In genomic region chr9:50604338-50604737, GRCm38 (mm10) we compare ENCODE assay signal across 9 mouse cellular contexts. TPM values are rescaled to one million over a fixed set of nuclear protein-coding genes. Genes with fewer than 3 reads are reported as not detected.
A peak's percentile ranks its signal among the peaks of the same experiment; 100 is the strongest.
DNase-seq lines count a peak whose midpoint lies in the region; ATAC-seq and TF ChIP-seq lines count a peak whose summit lies in the region.
"Had no signal": no experiment of that assay in that cellular context is flagged by ENCODE, and none has a peak within 500 bp of the region (broad histone marks: within the 10 kb centered on the region; RNA-seq: fewer than 3 reads in every experiment).

No protein-coding gene starts in this region.

- ATAC-seq in kidney, embryonic 15.5 days (replicated peaks; ENCODE audit: low FRiP score) = no peak
- ATAC-seq in intestine, embryonic 14.5 days (replicated peaks; ENCODE audit: low FRiP score, low TSS enrichment, low read depth) = no peak
- no peak for ATAC-seq in midbrain, postnatal 0 days (ENCODE audit: low FRiP score)

- H3K4me1 ChIP-seq in kidney, embryonic 15.5 days = peaks cover 26% of the 10 kb centered on the region
- H3K4me1 ChIP-seq in bone marrow macrophage, adult 2 months (ENCODE audit: control insufficient read depth, insufficient read depth, low read length) = peaks cover 21% of the 10 kb centered on the region
- H3K4me1 ChIP-seq in intestine, embryonic 14.5 days (replicated peaks; ENCODE audit: control insufficient read depth, insufficient read depth, low read length) = peaks cover 8% of the 10 kb centered on the region; the same call in 1 of the 2 replicates
- H3K4me1 ChIP-seq in midbrain, postnatal 0 days (ENCODE audit: insufficient read depth, low read length) = peaks cover 14% of the 10 kb centered on the region

- H3K9ac ChIP-seq in kidney, embryonic 15.5 days = peak overlapping the region; percentile 85
- H3K9ac ChIP-seq in intestine, embryonic 14.5 days (ENCODE audit: low read length) = peak overlapping the region; percentile 79
- H3K9ac ChIP-seq in midbrain, postnatal 0 days (replicated peaks; ENCODE audit: low read length, poor library complexity, severe bottlenecking) = peak overlapping the region; percentile 76

- no peak for TF ChIP-seq POLR2A in bone marrow macrophage, adult 2 months (IDR thresholded peaks at IDR 0.05; ENCODE audit: borderline replicate concordance, low read depth, low read length)

- peak overlapping the region; percentile 79 for H3K4me2 ChIP-seq in kidney, embryonic 15.5 days
- H3K4me2 ChIP-seq in intestine, embryonic 14.5 days (ENCODE audit: low read length) = peak overlapping the region; percentile 79
- H3K4me2 ChIP-seq in midbrain, postnatal 0 days (ENCODE audit: low read depth, low read length, poor library complexity, severe bottlenecking) = peak overlapping the region; percentile 55

- 1% methylated on average over 6 of the region's 6 CpGs for WGBS in kidney, embryonic 15.5 days
- WGBS in intestine, embryonic 14.5 days = 3% methylated on average over 6 of the region's 6 CpGs
- 4% methylated on average over 6 of the region's 6 CpGs for WGBS in midbrain, postnatal 0 days

- no peaks in the 10 kb centered on the region for H3K9me3 ChIP-seq in kidney, embryonic 15.5 days (replicated peaks)
- H3K9me3 ChIP-seq in intestine, embryonic 14.5 days (ENCODE audit: control insufficient read depth, low read length) = no peaks in the 10 kb centered on the region
- H3K9me3 ChIP-seq in midbrain, postnatal 0 days (ENCODE audit: low read length) = no peaks in the 10 kb centered on the region

- H3K27me3 ChIP-seq in kidney, embryonic 15.5 days = no peaks in the 10 kb centered on the region
- H3K27me3 ChIP-seq in intestine, embryonic 14.5 days (replicated peaks; ENCODE audit: control insufficient read depth, insufficient read depth, low read length) = no peaks in the 10 kb centered on the region
- no peaks in the 10 kb centered on the region for H3K27me3 ChIP-seq in midbrain, postnatal 0 days (ENCODE audit: insufficient read depth, low read length)

- H3K4me3 ChIP-seq in kidney, embryonic 15.5 days (replicated peaks) = peak overlapping the region; percentile 76
- H3K4me3 ChIP-seq in bone marrow macrophage, adult 2 months (ENCODE audit: insufficient read depth, low read length) = peak overlapping the region; percentile 68
- H3K4me3 ChIP-seq in intestine, embryonic 14.5 days (ENCODE audit: low read depth, low read length) = peak overlapping the region; percentile 79
- peak overlapping the region; percentile 63 for H3K4me3 ChIP-seq in midbrain, postnatal 0 days (ENCODE audit: low read depth, low read length)

- peaks cover 56% of the 10 kb centered on the region for H3K36me3 ChIP-seq in kidney, embryonic 15.5 days
- H3K36me3 ChIP-seq in intestine, embryonic 14.5 days (ENCODE audit: control insufficient read depth, insufficient read depth, low read length) = peaks cover 54% of the 10 kb centered on the region
- peaks cover 17% of the 10 kb centered on the region for H3K36me3 ChIP-seq in midbrain, postnatal 0 days (ENCODE audit: insufficient read depth, low read length)

- peak overlapping the region; percentile 95 for H3K27ac ChIP-seq in kidney, embryonic 15.5 days
- peak overlapping the region; percentile 57 for H3K27ac ChIP-seq in bone marrow macrophage, adult 2 months (ENCODE audit: insufficient read depth, low read depth, low read length)
- H3K27ac ChIP-seq in intestine, embryonic 14.5 days (ENCODE audit: low read depth) = peak overlapping the region; percentile 81
- H3K27ac ChIP-seq in midbrain, postnatal 0 days (ENCODE audit: low read depth, low read length) = peak overlapping the region; percentile 89

- TF ChIP-seq CTCF in bone marrow macrophage, adult 2 months (IDR thresholded peaks at IDR 0.05; ENCODE audit: low read depth, low read length) = no peak
- TF ChIP-seq CTCF in midbrain, postnatal 0 days (IDR thresholded peaks at IDR 0.05) = no peak

- no peak for DNase-seq in kidney, postnatal 36 days
- DNase-seq in intestine, embryonic 14.5 days (ENCODE audit: low spot score) = no peak
- DNase-seq in midbrain, postnatal 0 days (ENCODE audit: low spot score) = no peak
- DNase-seq in adrenal gland, postnatal 10 days = no peak
- no peak for DNase-seq in spleen, postnatal 10 days (ENCODE audit: low spot score in 2 of 2)
- no peak for DNase-seq in adrenal gland, postnatal 36 days

RNA-seq across cellular contexts. Expression of gene Timm8b, which starts 0.6 kb away (rescaled TPM):
- 259 and 296 TPM in 2 replicates for polyA plus RNA-seq in kidney, embryonic 15.5 days (2015; fragmentation: Nextera tagmentation; extraction: Ambion mirVana)
- 56.0 and 61.1 TPM in 2 replicates for polyA plus RNA-seq in bone marrow macrophage, adult 2 months (2012; ENCODE audit: insufficient read depth, insufficient read length, missing spikeins)
- 297 and 341 TPM in 2 replicates for polyA plus RNA-seq in intestine, embryonic 14.5 days (2014; fragmentation: Nextera tagmentation; extraction: Ambion mirVana)
- 185 and 193 TPM in 2 replicates for total RNA-seq in midbrain, postnatal 0 days (2014; rRNA removed)
- polyA plus RNA-seq in midbrain, postnatal 0 days (2015; fragmentation: Nextera tagmentation; extraction: Ambion mirVana) = 404 and 419 TPM in 2 replicates
- total RNA-seq in adrenal gland, postnatal 10 days (2021) = 100 to 1,000 TPM; 164 to 170 TPM
- 100 to 1,000 TPM; 196 to 200 TPM for total RNA-seq in adrenal gland, postnatal 36 days (2021)

RNA-seq across cellular contexts. Expression of gene Sdhd, which starts 0.7 kb away (rescaled TPM):
- 363 and 376 TPM in 2 replicates for polyA plus RNA-seq in kidney, embryonic 15.5 days (2015; fragmentation: Nextera tagmentation; extraction: Ambion mirVana)
- polyA plus RNA-seq in bone marrow macrophage, adult 2 months (2012; ENCODE audit: insufficient read depth, insufficient read length, missing spikeins) = 133 and 155 TPM in 2 replicates
- 407 and 414 TPM in 2 replicates for polyA plus RNA-seq in intestine, embryonic 14.5 days (2014; fragmentation: Nextera tagmentation; extraction: Ambion mirVana)
- 189 and 214 TPM in 2 replicates for total RNA-seq in midbrain, postnatal 0 days (2014; rRNA removed)
- polyA plus RNA-seq in midbrain, postnatal 0 days (2015; fragmentation: Nextera tagmentation; extraction: Ambion mirVana) = 308 and 333 TPM in 2 replicates
- total RNA-seq in adrenal gland, postnatal 10 days (2021) = 100 to 1,000 TPM; 628 to 725 TPM
- total RNA-seq in adrenal gland, postnatal 36 days (2021) = 100 to 1,000 TPM; 261 to 290 TPM

RNA-seq across cellular contexts. Expression of gene Pih1d2, which starts 12.8 kb away (rescaled TPM):
- 4.9 and 5.6 TPM in 2 replicates for polyA plus RNA-seq in kidney, embryonic 15.5 days (2015; fragmentation: Nextera tagmentation; extraction: Ambion mirVana)
- 0.55 TPM in 1 of 2 replicates, not detected in the other for polyA plus RNA-seq in bone marrow macrophage, adult 2 months (2012; ENCODE audit: insufficient read depth, insufficient read length, missing spikeins)
- 2.3 and 3.8 TPM in 2 replicates for polyA plus RNA-seq in intestine, embryonic 14.5 days (2014; fragmentation: Nextera tagmentation; extraction: Ambion mirVana)
- total RNA-seq in midbrain, postnatal 0 days (2014; rRNA removed) = 1.3 and 15.0 TPM in 2 replicates
- 3.3 and 6.1 TPM in 2 replicates for polyA plus RNA-seq in midbrain, postnatal 0 days (2015; fragmentation: Nextera tagmentation; extraction: Ambion mirVana)
- total RNA-seq in adrenal gland, postnatal 10 days (2021) = 1 to 10 TPM; 1.1 to 1.8 TPM
- 1 to 10 TPM; 2.2 to 2.3 TPM for total RNA-seq in adrenal gland, postnatal 36 days (2021)

RNA-seq across cellular contexts. Expression of gene Nkapd1, which starts 12.9 kb away (rescaled TPM):
- 22.1 and 24.8 TPM in 2 replicates for polyA plus RNA-seq in kidney, embryonic 15.5 days (2015; fragmentation: Nextera tagmentation; extraction: Ambion mirVana)
- 14.4 and 19.0 TPM in 2 replicates for polyA plus RNA-seq in bone marrow macrophage, adult 2 months (2012; ENCODE audit: insufficient read depth, insufficient read length, missing spikeins)
- polyA plus RNA-seq in intestine, embryonic 14.5 days (2014; fragmentation: Nextera tagmentation; extraction: Ambion mirVana) = 20.7 and 24.7 TPM in 2 replicates
- 10.9 and 19.3 TPM in 2 replicates for total RNA-seq in midbrain, postnatal 0 days (2014; rRNA removed)
- polyA plus RNA-seq in midbrain, postnatal 0 days (2015; fragmentation: Nextera tagmentation; extraction: Ambion mirVana) = 18.7 and 22.5 TPM in 2 replicates
- 10 to 100 TPM; 20.6 to 24.6 TPM for total RNA-seq in adrenal gland, postnatal 10 days (2021)
- 10 to 100 TPM; 19.5 to 26.4 TPM for total RNA-seq in adrenal gland, postnatal 36 days (2021)

RNA-seq across cellular contexts. Expression of gene Tex12, which starts 43.2 kb away (rescaled TPM):
- 0.18 TPM in 1 of 2 replicates, not detected in the other for polyA plus RNA-seq in kidney, embryonic 15.5 days (2015; fragmentation: Nextera tagmentation; extraction: Ambion mirVana)
- not detected in 2 replicates for polyA plus RNA-seq in bone marrow macrophage, adult 2 months (2012; ENCODE audit: insufficient read depth, insufficient read length, missing spikeins)
- polyA plus RNA-seq in intestine, embryonic 14.5 days (2014; fragmentation: Nextera tagmentation; extraction: Ambion mirVana) = not detected in 2 replicates
- not detected in 2 replicates for total RNA-seq in midbrain, postnatal 0 days (2014; rRNA removed)
- not detected in 2 replicates for polyA plus RNA-seq in midbrain, postnatal 0 days (2015; fragmentation: Nextera tagmentation; extraction: Ambion mirVana)
- total RNA-seq in adrenal gland, postnatal 10 days (2021) = not detected
- total RNA-seq in adrenal gland, postnatal 36 days (2021) = not detected
- total RNA-seq: layer of hippocampus, adult 18-20 months had no signal
